Mouse (Mus musculus) CH12.LX (cell line): ENCODE data around the gene Cyb561. TPM values are rescaled to one million over a fixed set of nuclear protein-coding genes. Genes with fewer than 3 reads are reported as not detected.

ENCODE experiments used
- DNase-seq: peaks from one replicate; pipeline ENCODE4 v3.0.0-alpha.2; 2013; ENCODE audit errors: extremely low read depth
- H3K27ac ChIP-seq: 2 replicates; pipeline ENCODE4 v1.5.1; 2012; ENCODE audit warnings: low read depth, mild to moderate bottlenecking, control low read depth, moderate library complexity; ENCODE audit not compliant: insufficient read depth
- H3K27me3 ChIP-seq: replicated peaks from 2 replicates; pipeline ENCODE3; 2012; ENCODE audit warnings: inconsistent platforms
- H3K36me3 ChIP-seq, 2 experiments: replicated peaks in 1 of 2; 2 replicates each; pipeline versions ENCODE3 to v1.6.1; 2012; ENCODE audit warnings: inconsistent platforms in 1 of 2, low read length in 1 of 2, mild to moderate bottlenecking in 1 of 2, mixed read lengths in 1 of 2, moderate library complexity in 1 of 2; ENCODE audit not compliant: control insufficient read depth in 1 of 2, insufficient read depth in 1 of 2
- H3K4me1 ChIP-seq, 2 experiments: 2 replicates each; pipeline ENCODE4 v1.6.1; 2012; ENCODE audit warnings: inconsistent platforms in 1 of 2, moderate library complexity in 1 of 2; ENCODE audit not compliant: insufficient read depth in 2 of 2, control insufficient read depth in 1 of 2
- H3K4me2 ChIP-seq: 2 replicates; pipeline ENCODE4 v1.6.1; 2012; ENCODE audit warnings: low read depth, mild to moderate bottlenecking, control low read depth; ENCODE audit not compliant: poor library complexity, insufficient read depth, severe bottlenecking
- H3K4me3 ChIP-seq, 3 experiments: fragments of 150-350 bp in 1 of 3; sonication (generic) in 1 of 3; replicated peaks in 1 of 3; 2 replicates each; pipeline versions ENCODE3 to v1.5.1; 2011 to 2012; ENCODE audit warnings: low read depth in 2 of 3, low read length in 2 of 3, mild to moderate bottlenecking in 2 of 3, moderate library complexity in 2 of 3, control low read depth in 1 of 3, improper control_type of control experiment in 1 of 3, inconsistent platforms in 1 of 3, mixed read lengths in 1 of 3; ENCODE audit not compliant: poor library complexity in 1 of 3
- H3K79me2 ChIP-seq: replicated peaks from 2 replicates; pipeline ENCODE4 v1.6.1; 2012; ENCODE audit warnings: mild to moderate bottlenecking, moderate library complexity; ENCODE audit not compliant: control insufficient read depth, poor library complexity, insufficient read depth, severe bottlenecking; ENCODE audit errors: extremely low read depth
- H3K9ac ChIP-seq: 2 replicates; pipeline ENCODE4 v1.6.1; 2012; ENCODE audit warnings: low read depth, mild to moderate bottlenecking, control low read depth, moderate library complexity; ENCODE audit not compliant: insufficient read depth
- H3K9me3 ChIP-seq: replicated peaks from 2 replicates; pipeline ENCODE3; 2012; ENCODE audit warnings: low read length, inconsistent platforms, mixed read lengths
- CHD2 ChIP-seq: IDR thresholded peaks from 2 replicates; pipeline ENCODE4 v1.6.1; 2011; ENCODE audit warnings: low read length, improper control_type of control experiment
- CTCF ChIP-seq, 2 experiments: IDR thresholded peaks in 1 of 2; conservative IDR thresholded peaks in 1 of 2; 2 replicates each; pipeline ENCODE4 v1.5.1; 2011 to 2012; ENCODE audit warnings: low read depth in 2 of 2, low read length in 2 of 2, improper control_type of control experiment in 1 of 2, inconsistent platforms in 1 of 2, mild to moderate bottlenecking in 1 of 2, moderate library complexity in 1 of 2
- EP300 ChIP-seq: IDR thresholded peaks from 2 replicates; pipeline ENCODE4 v1.6.1; 2011; ENCODE audit warnings: low read length, improper control_type of control experiment
- ETS1 ChIP-seq: conservative IDR thresholded peaks from 2 replicates; pipeline ENCODE4 v1.6.1; 2012; ENCODE audit warnings: low read depth, mild to moderate bottlenecking, inconsistent platforms, low read length, improper control_type of control experiment, moderate library complexity
- GABPA ChIP-seq: IDR thresholded peaks from 2 replicates; pipeline ENCODE4 v1.6.1; 2012; ENCODE audit warnings: low read depth, low read length, improper control_type of control experiment, inconsistent platforms; ENCODE audit not compliant: insufficient replicate concordance
- JUN ChIP-seq: IDR thresholded peaks from 2 replicates; pipeline ENCODE4 v1.6.1; 2011; ENCODE audit warnings: low read depth, mild to moderate bottlenecking, low read length, improper control_type of control experiment, moderate library complexity; ENCODE audit not compliant: insufficient read depth
- MAFK ChIP-seq: IDR thresholded peaks from 2 replicates; pipeline ENCODE4 v1.6.1; 2011; ENCODE audit warnings: low read length, improper control_type of control experiment; ENCODE audit not compliant: insufficient replicate concordance
- MAX ChIP-seq: IDR thresholded peaks from 2 replicates; pipeline ENCODE4 v1.6.1; 2011; ENCODE audit warnings: low read length, improper control_type of control experiment
- MEF2A ChIP-seq: IDR thresholded peaks from 2 replicates; pipeline ENCODE4 v1.6.1; 2014; ENCODE audit warnings: low read depth, mild to moderate bottlenecking, inconsistent platforms, low read length, improper control_type of control experiment, borderline replicate concordance
- MYC ChIP-seq: IDR thresholded peaks from 2 replicates; pipeline ENCODE4 v1.6.1; 2011; ENCODE audit warnings: low read depth, mild to moderate bottlenecking, improper control_type of control experiment, low read length
- NELFE ChIP-seq: IDR thresholded peaks from 2 replicates; pipeline ENCODE4 v1.6.1; 2011; ENCODE audit warnings: low read depth, low read length, improper control_type of control experiment
- NRF1 ChIP-seq: IDR thresholded peaks from 2 replicates; pipeline ENCODE4 v1.6.1; 2014; ENCODE audit warnings: low read depth, mild to moderate bottlenecking, inconsistent platforms, low read length, improper control_type of control experiment, moderate library complexity
- PAX5 ChIP-seq: IDR thresholded peaks from 2 replicates; pipeline ENCODE4 v1.6.1; 2012; ENCODE audit warnings: low read length, inconsistent platforms, mixed read lengths
- POLR2A ChIP-seq: IDR thresholded peaks from 2 replicates; pipeline ENCODE4 v1.6.1; 2011; ENCODE audit warnings: low read depth, mild to moderate bottlenecking, improper control_type of control experiment, low read length
- SIN3A ChIP-seq: IDR thresholded peaks from 2 replicates; pipeline ENCODE4 v1.6.1; 2012; ENCODE audit warnings: low read length, improper control_type of control experiment, inconsistent platforms
- SMC3 ChIP-seq: IDR thresholded peaks from 2 replicates; pipeline ENCODE4 v1.6.1; 2011; ENCODE audit warnings: low read depth, low read length, improper control_type of control experiment
- TBP ChIP-seq: conservative IDR thresholded peaks from 2 replicates; pipeline ENCODE4 v1.6.1; 2011; ENCODE audit warnings: low read depth, low read length, improper control_type of control experiment
- TCF12 ChIP-seq: IDR thresholded peaks from 2 replicates; pipeline ENCODE4 v1.6.1; 2014; ENCODE audit warnings: low read depth, mild to moderate bottlenecking, inconsistent platforms, low read length, improper control_type of control experiment
- USF1 ChIP-seq: IDR thresholded peaks from 2 replicates; pipeline ENCODE4 v1.6.1; 2014; ENCODE audit warnings: low read depth, mild to moderate bottlenecking, inconsistent platforms, low read length, improper control_type of control experiment
- USF2 ChIP-seq: conservative IDR thresholded peaks from 2 replicates; pipeline ENCODE4 v1.6.1; 2011; ENCODE audit warnings: low read depth, low read length, improper control_type of control experiment
- ZMIZ1 ChIP-seq: IDR thresholded peaks from 2 replicates; pipeline ENCODE4 v1.6.1; 2012; ENCODE audit warnings: low read depth, mild to moderate bottlenecking, inconsistent platforms, low read length, improper control_type of control experiment
- dilution Hi-C: fragments of 300-500 bp; cut with MboI; formaldehyde crosslinking; loops from 2 replicates; pipeline ENCODE4 v1.14.3; 2020; ENCODE audit warnings: low sequenced_read_pairs; ENCODE audit not compliant: extremely low pct_unique_long_range_greater_than_20kb, extremely low pct_ligation_motif_present
- in situ Hi-C: fragments of 300-500 bp; cut with MboI; formaldehyde crosslinking; loops from 3 replicates; pipeline ENCODE4 v1.14.3; 2019; ENCODE audit warnings: low sequenced_read_pairs, low pct_ligation_motif_present, low pct_unique_long_range_greater_than_20kb, mixed read lengths
- polyA plus RNA-seq: library from polyadenylated mRNA; unstranded; fragments of >175 nt; gene quantifications from 2 replicates; pipeline ENCODE4 v1.2.1, GENCODE M21; 2012; ENCODE audit warnings: low read depth; ENCODE audit not compliant: insufficient read length
- total RNA-seq, 2 experiments: library from RNA; depleted of rRNA; stranded (reverse); fragments of 300-350 nt in 1 of 2; fragments of >200 nt in 1 of 2; gene quantifications; 2 replicates each; pipeline ENCODE4 v1.2.3; 2012 to 2014

Gene Cyb561
- total and polyA plus RNA-seq, 3 experiments = 0.20 to 3.9 (median 0.51) TPM

- 0 out of 4 replicates have a peak, but pooled peaks cover 0 to 3% of the 10 kb centered on the region in 2 experiments for H3K4me1 ChIP-seq
- H3K36me3 ChIP-seq = peaks cover 0 to 25% of the 10 kb centered on the region in 2 experiments
- TF ChIP-seq SMC3 = no peak
- no peak for TF ChIP-seq CHD2
- TF ChIP-seq USF1 = no peak
- TF ChIP-seq SIN3A = no peak
- TF ChIP-seq NRF1 = no peak
- TF ChIP-seq MEF2A = no peak
- no peak for TF ChIP-seq POLR2A
- no peak for TF ChIP-seq JUN
- no peak for TF ChIP-seq NELFE
- TF ChIP-seq GABPA = no peak
- TF ChIP-seq EP300 = no peak
- no peak for TF ChIP-seq MAX
- no peak for TF ChIP-seq CTCF (conservative IDR thresholded peaks at IDR 0.05 in 1 of 2, IDR thresholded peaks at IDR 0.05 in 1 of 2; ENCODE audit: low read depth in 2 of 2, low read length in 2 of 2)
- no peak for TF ChIP-seq USF2
- no peak for TF ChIP-seq PAX5
- H3K9me3 ChIP-seq = no peaks in the 10 kb centered on the region
- in situ Hi-C loops (loop anchor here (5.0 kb wide), 1 partner anchor 564 kb away; no protein-coding TSS in a partner anchor), dilution Hi-C loops (no loop called here)
- no peak overlapping the region for H3K9ac ChIP-seq
- no peak overlapping the region for H3K27ac ChIP-seq
- no peak overlapping the region for H3K4me3 ChIP-seq
- H3K79me2 ChIP-seq = no peaks in the 10 kb centered on the region
- no peak overlapping the region for H3K4me2 ChIP-seq
- no peaks in the 10 kb centered on the region for H3K27me3 ChIP-seq
- no peak for DNase-seq
Measured at GRCm38 (mm10) chr11:105911149-105911548, 42.0 kb downstream of the Cyb561 start.

GRCm38 (mm10) chr11:105909617-105910016, 43.5 kb downstream of the Cyb561 start:
- Histone ChIP-seq H3K4me1 (0 out of 4 replicates have a peak, but pooled peaks cover 0 to 3% of the 10 kb centered on the region in 2 experiments), H3K9ac (no peak overlapping the region), H3K36me3 (peaks cover 0 to 29% of the 10 kb centered on the region in 2 experiments), H3K27ac (no peak overlapping the region), H3K27me3 (no peaks in the 10 kb centered on the region), H3K4me2 (no peak overlapping the region), H3K4me3 (no peak overlapping the region), H3K9me3 (no peaks in the 10 kb centered on the region), H3K79me2 (no peaks in the 10 kb centered on the region)
- in situ Hi-C loops = loop anchor here (5.0 kb wide), 1 partner anchor 562 kb away; no protein-coding TSS in a partner anchor
- no peak for TF ChIP-seq SMC3
- no peak for TF ChIP-seq MAFK
- no peak for TF ChIP-seq NRF1
- no peak for TF ChIP-seq ETS1
- no peak for TF ChIP-seq TBP
- TF ChIP-seq ZMIZ1 = no peak
- no peak for TF ChIP-seq MAX
- no peak for TF ChIP-seq POLR2A
- TF ChIP-seq MYC = no peak
- no peak for TF ChIP-seq TCF12
- dilution Hi-C loops = no loop called here
- DNase-seq = no peak
